Mouse (Mus musculus) urinary bladder, postnatal 36 days (tissue): Measurements from ENCODE around the gene Scn1b.

Source experiments
- DNase-seq, 2 experiments: peaks; one replicate each; pipeline ENCODE4 v3.0.0; 2022; ENCODE audit warnings: low spot score in 2 of 2, mixed read lengths in 1 of 2

The Scn1b gene

DNA sequence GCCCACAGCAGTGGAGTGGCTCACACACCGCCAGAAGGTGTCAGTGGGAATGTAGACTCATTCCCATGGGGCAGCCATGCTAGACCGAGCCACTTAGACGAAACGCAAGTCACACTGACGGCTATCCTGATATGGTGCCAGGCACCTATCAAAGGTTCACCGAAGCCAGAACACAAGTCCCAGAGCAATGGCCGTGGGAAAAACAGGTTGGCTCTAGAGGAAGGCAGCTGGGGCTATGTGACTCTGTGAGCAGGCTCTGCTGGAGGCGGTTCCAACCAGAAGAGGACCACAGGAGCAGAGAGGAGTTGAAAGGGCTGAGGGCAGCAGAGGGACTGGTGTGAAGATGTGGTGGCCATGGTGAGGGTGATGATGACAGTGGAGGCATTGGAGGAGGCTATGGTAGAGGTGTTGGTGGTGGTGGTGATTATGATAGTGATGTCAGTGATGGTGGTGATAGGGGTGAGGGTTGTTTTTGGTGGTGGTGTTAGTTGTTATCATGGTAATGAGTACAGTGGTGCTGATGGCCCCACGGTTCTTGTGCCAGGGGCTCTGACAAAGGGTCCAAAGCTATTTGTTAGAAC lies 40.5 kb downstream of the Scn1b start:
- no peak for DNase-seq

DNA sequence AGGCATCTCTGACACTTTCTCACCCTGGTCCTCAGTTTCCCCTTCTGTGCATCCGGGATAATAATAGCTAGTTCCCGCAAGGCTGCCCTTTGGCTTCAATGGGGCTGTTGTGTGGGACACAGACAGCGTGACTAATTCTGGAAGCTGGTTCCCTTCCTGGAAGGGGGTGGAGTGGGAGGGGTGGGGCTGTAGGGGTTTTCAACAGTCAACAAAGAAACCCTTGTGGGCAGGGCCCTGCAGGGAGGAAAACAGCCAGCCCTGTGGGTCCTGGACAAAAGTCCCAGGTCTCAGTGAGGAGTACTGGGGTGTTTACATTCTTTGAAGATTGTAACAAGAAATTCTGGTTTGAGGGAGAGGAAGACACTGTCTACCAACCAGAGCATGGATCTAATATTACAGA lies 41.6 kb downstream of the Scn1b start:
- DNase-seq = peak in 1 of 2 experiments; percentile 70

DNA sequence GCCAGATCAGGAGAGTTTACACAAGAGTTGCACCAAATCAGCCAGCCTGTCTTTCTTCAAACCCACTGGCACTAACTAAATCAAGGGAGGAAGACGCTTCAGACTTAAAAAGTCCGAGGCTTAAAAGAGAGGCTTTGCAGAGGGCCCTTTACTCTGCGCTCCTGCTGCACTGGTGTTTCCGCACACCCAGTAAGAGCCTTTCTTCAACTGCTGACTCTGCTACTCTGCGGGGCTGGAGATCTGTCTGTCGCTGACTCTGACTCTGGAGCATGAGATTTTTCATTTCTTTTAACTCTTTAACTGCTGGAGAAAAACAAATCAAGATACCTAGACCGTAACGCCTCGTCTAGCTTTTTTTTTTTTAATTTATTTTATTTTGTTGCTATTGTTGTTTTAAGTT lies 42.7 kb downstream of the Scn1b start:
- DNase-seq = no peak

DNA sequence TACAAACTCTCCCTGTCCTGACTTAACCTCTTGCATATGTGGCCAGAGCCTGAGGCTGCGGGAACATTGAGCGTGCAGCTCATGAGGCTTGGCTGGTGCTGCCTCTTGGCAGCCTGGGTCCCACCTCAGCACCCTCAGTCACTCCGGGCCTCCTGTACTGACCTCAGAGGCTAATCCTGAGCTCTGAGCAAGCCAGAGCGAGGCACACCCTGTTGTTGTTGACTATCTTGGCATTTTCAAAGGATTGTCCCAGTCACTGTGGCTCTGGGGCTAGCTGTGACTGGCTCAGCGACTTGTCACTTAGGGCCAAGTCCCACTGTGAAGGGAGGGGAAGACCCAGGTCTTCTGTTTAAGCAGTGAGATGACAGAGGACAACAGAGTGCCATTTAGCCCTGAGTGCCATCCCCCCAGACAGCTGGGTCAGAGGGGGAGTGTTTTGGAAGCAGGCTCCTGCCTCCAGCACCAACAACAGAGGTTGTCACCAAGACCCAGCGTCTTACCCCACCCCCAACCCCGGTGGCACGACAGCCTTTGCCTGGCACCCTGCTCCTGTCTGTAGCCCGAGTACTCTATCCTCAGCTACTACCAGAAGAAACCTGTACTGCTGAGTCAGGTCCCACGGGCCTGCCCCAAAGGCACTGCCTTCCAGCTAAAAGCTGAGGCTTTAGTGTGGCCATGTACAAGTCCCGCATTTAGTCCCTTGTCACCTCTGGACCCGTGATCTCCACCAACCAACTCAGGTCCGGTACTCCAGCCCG lies 43.8 kb downstream of the Scn1b start:
- peak in 1 of 2 experiments; percentile 74 for DNase-seq

DNA sequence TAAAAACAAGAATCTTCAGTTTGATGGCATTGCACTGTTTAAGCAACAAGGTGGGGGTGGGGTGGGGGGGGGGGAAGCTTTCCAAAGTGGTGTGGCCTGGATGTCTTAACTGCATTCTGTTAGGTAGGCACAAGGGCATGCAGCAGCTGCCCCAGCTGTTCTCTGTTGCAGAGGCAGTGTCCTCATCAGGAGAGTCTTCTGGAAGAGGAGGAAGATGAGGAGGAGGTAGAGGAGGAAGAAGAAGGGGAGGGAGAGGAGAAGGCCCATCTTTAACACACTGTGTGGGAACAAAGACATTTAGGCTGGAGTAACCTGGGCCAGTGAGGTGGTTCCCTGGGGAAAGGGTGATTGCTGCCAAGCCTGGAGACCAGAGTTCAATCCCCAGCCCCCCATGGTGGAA lies 44.7 kb downstream of the Scn1b start:
- no peak for DNase-seq

DNA sequence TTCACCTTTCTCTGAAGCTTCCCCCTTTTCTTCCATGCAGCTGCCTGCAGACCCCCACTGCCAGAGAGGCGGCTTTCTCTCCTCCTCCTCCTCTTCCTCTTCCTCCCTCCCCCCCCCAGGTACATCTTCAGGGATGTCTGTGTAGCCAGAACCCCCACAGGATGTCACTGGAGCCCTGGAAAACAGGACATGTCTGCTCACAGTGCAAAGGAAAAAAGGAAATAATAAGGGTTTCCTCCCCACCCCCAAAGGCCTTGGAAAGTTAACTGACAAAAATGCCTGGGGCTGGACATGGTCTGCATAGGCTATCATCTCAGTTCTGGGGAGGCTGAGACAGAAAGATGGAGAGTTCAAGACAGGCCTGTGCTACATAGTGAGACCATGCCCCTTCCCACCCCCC lies 45.7 kb downstream of the Scn1b start:
- no peak for DNase-seq

DNA sequence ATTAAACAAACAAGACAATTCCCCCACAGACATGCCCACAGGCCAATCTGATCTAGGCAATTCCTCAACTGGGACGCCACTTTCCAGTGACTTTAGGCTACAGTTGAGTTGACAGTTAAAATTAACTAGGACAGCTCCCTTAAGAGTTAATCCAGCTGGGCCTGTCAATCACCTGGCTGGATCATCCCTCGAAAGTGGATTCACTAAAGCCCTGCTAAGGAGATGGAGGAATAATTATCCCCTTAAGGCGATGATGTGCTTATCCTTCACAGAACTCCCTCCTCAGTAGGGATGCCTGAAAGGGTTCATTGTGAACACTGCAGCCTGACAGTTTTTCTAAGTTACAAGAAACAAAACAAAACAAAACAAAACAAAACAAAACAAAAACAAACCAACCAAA lies 46.2 kb downstream of the Scn1b start:
- DNase-seq = no peak

DNA sequence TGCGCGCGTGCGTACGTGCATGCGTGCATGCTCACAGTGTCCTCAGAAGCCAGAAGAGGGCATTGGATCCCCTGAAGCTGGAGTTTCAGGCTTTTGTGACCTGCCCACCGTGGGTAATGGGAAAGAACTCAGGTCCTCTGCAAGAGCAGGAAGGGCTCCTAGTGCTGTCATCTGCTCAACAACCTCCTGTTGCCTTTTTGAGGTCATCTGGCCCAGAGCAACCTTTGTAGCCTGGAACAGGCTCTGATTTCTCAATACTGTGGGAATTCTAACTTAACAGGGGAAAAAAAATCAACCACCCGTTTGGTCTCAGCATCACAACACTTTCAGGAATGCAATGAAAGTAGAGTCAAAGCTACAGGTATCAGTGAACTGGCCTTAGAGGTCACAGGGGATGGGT lies 47.1 kb downstream of the Scn1b start:
- no peak for DNase-seq

DNA sequence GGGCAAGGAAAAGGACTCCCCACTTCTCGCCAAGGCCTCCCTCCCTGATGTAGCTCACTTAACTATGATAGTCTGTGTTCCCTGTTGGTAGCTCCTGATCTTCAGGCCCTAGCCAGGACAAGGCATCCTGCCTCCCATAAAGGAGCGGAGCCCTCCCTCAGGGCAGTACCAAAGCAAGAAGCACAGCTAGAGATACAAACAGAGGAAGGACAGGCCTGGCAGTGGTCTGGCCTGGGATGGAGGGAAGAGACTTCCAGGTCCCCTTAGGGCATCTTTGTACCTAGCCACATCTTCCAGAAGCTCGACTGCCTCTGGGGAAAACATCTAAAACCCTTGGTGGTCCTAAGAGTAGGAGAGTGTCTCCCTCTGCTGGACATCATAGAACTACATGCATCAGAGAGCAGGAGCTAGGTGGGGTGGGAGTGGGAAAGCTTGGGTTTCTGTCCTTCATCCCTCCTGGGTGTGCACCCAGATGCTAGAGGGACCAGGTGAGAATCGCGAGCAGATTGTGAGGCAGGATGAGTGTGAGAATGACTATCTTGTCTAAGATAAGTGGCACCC lies 48.8 kb downstream of the Scn1b start:
- peak in 1 of 2 experiments; percentile 43 for DNase-seq

DNA sequence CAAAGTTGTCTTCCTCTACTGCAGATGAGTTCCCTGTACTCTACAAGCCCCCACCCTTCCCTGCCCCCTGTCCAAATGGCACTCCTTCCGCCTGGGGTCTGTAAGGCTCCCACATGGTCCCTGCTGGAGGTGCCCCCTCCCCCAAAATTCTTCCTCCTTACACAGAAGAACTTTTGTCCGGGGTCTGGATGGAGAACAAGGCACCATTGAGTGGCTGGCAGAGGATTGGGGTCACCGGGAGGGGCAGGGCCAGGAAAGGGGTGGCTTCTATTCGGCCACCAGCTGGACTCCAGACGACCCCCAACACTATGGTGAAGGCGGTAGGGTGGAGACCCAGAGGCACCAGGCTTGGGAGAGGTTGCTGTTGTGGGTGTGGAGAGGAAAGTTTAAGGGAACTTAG lies 49.3 kb downstream of the Scn1b start:
- DNase-seq = no peak

DNA sequence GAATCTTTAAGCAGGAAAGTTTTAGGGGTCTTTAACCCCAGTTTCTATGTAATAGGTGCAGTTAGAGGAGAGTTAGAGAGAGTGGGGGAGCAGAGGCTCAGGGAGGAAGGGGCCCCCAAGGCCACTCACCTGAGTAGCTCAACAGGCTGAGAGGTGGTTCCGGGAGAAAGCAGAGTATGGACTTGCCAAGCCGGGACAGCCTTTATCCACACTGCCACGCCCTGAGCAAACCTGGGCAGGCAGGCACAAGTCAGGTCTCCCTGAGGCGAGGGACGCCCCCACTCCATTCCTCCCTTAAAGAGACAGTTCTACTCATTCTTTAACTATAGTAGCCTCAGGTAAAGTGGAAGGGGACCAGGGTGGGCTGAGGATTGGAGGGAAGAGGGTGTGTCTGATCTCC lies 50.3 kb downstream of the Scn1b start, which contains the start of gene Fxyd3:
Gene Fxyd3, minus strand, starts transcription at position 213 of the 400 bp plus-strand sequence.
- DNase-seq = peak; percentile 74 to 77

DNA sequence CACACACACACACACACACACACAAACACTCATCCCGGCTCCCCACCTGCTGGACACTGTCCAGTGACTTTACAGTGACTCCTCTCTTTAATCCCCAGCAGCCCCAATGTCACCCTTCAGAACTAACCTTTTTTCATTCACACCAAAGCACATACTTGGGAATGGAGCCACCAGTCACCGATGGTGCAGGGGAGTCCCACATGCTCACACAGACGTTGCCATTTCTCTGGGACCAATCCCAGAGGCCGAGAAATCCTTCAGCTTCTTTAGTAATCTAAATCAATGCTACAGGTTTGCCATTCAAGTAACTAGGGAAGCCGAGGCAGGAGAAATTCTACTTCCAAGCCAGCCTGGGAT lies 52.1 kb downstream of the Scn1b start:
- no peak for DNase-seq

DNA sequence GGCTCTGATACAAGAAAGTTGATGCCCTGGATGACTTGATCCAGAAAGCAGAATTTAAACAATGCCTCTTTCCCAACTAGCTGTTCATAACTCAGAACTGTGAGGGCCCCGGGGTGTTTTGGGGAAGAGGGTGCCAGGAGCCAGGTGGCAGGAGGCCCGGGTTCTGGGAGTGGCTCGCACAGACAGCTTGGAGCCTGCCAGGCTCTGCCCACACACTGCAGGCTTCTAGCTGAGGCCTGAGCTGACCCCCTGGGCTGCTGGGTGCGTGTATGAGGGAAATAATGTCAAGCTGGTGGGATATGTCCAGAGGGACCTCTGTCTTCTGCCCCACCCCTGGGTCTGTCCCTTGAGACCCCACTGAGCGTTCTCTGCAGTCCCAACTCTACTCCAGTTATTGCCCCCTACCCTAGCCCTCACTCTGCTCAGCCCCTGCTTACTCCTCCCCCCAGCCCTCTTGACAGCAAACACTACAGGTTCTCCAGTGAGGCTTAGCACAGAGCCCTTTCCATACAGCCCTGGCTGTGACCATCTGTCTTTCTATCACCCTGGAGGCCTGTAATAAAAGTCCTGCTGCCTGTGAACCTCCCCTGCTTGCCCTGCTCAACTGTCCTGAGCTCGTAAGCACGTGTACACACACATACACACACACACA lies 52.6 kb downstream of the Scn1b start:
- peak in 1 of 2 experiments; percentile 61 for DNase-seq

DNA sequence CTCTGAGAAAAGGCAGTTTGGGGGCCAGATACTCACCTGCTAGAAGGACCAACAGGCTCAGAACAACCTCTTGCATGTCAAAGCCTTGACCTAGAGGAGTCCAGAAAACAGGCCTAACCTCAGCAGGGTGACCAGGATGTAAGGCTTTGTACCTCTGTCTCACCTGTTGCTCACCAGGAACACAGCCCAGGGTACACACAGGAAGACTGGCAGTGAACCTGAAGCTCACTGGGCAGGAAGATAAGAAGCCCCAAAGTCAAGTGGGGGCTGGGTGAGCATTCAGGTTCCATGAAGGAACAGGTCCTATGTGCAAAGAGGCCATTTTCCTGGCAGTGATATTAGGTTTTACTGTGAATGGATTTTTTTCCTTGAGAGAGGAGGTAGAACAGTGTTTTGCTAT lies 53.3 kb downstream of the Scn1b start:
- no peak for DNase-seq

DNA sequence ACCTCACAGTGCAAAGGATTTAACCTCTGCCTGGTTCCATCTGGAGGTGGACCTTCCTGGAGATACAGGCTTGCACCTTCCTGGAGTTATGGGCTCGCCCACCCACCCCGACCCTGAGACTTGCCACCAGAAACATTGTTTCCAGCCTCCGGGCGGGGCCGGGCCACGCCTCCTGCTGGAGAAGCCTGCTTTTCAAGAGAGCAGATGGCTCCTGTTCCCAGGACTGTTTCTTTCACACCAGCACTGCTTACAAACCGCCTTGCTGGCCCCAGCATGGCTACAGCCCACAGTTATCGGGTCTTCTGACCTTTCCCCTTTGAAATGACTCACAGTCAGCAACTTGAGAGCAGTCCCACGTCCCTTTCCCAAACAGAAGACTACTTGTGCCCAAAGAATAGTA lies 54.5 kb downstream of the Scn1b start:
- DNase-seq = no peak

DNA sequence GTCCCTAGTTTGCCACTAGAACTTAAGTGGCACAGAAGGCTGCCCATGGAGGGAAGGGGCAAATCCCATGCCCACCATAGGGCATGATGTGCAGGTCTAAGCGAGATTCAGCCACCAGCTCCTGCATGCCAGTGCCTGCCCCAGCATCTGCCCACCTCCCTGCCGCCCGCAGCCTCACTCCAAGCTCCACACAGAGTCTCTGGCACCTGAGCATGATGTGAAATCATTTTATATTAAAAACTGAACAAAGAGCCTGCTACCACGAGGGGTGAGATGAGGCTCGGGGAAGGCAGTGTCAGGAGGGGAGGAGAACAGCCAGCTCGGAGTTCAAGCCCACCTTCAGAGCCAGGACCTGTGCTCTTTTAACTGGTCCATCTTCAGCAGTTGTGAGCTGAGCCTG lies 56.5 kb downstream of the Scn1b start:
- no peak for DNase-seq

DNA sequence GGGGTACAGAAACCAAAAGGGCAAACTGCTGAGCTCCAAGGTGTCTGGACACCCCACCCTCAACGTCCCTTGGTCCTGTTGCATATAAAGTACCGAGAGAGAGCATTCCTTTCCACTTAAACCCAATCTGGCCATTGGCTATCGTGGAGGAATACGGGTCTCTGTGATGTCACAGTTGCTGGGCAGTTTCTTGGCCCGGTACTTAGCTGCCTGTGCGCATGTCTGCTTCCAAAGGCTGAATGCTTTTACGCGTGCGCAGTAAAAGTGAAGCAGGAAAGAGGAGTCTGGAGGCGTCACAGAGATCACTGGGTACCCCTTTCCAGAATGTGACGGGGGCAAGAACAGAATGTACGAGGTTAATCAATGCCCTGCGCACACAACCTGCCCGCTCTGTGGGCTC lies 57.3 kb downstream of the Scn1b start:
- no peak for DNase-seq

DNA sequence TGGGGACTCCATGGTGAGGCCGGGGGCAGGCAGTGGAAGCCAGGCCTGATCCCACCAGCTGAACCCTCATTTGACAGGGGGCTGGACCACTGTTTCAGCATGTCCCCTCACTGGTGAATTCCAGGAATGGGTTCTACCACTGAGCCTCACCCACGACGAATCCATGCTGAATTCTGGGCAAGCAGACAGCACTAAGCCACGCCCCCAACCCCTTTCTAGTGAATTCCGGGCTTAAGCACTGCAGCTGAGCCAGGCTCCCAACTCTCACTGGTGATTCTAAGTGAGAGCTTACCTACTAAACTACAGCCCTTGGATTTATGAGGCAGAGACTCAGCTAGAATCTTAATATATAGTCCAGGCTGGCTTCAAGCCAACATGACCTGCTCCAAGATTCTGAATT lies 59.0 kb downstream of the Scn1b start:
- no peak for DNase-seq
